Mouse (Mus musculus): ENCODE measurements around the gene Mlec. TPM values are rescaled to one million over a fixed set of nuclear protein-coding genes. Genes with fewer than 3 reads are reported as not detected.

Gene Mlec
- total and polyA plus RNA-seq, 2 experiments from 2014 or later, result 20.6 to 80.9 TPM

DNA sequence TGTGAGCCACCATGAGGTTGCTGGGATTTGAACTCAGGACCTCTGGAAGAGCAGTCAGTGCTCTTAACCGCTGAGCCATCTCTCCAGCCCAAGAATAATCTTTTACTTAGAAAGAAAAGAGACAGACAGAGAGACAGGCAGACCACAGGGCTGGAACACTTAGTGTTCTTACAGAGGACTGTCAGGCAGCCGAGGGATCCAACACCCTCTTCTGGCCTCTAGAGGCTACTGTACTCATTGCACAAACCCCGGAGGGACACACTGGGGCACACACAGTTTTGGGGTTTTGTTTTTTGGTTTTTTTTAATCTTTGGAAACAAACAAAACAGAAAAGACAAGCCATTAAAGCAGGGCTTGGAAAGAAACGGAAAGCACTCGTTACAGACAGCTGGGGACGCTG, 28.7 kb downstream of the Mlec start:
- DNase-seq (ENCODE audit: low spot score), result no peak
- Histone ChIP-seq H3K9me3 (ENCODE audit: low read length) (no peaks in the 10 kb centered on the region), H3K4me1 (ENCODE audit: insufficient read depth, low read length) (peaks cover 7% of the 10 kb centered on the region; the same call in 1 of the 2 replicates), H3K27ac (no peak overlapping the region), H3K4me3 (ENCODE audit: low read length) (no peak overlapping the region), H3K9ac (replicated peaks; ENCODE audit: low read length) (no peak overlapping the region), H3K4me2 (ENCODE audit: low read depth, low read length) (no peak overlapping the region), H3K36me3 (ENCODE audit: insufficient read depth, low read length) (peaks cover 43% of the 10 kb centered on the region), H3K27me3 (ENCODE audit: insufficient read depth, low read length) (no peaks in the 10 kb centered on the region)
- peak; percentile 25; the same call in 1 of the 2 replicates for TF ChIP-seq CTCF (IDR thresholded peaks at IDR 0.05; ENCODE audit: low read depth)
- ATAC-seq, result no peak
- WGBS, result 81% methylated on average over 6 of the region's 6 CpGs

GRCm38 (mm10) chr5:115127421-115128179, 30.4 kb downstream of the Mlec start:
- TF ChIP-seq CTCF (IDR thresholded peaks at IDR 0.05; ENCODE audit: low read depth), result no peak
- Histone ChIP-seq H3K27me3 (ENCODE audit: insufficient read depth, low read length) (no peaks in the 10 kb centered on the region), H3K9ac (replicated peaks; ENCODE audit: low read length) (no peak overlapping the region), H3K9me3 (ENCODE audit: low read length) (no peaks in the 10 kb centered on the region), H3K36me3 (ENCODE audit: insufficient read depth, low read length) (peaks cover 48% of the 10 kb centered on the region), H3K4me2 (ENCODE audit: low read depth, low read length) (no peak overlapping the region), H3K4me3 (ENCODE audit: low read length) (no peak overlapping the region), H3K4me1 (ENCODE audit: insufficient read depth, low read length) (0 out of 2 replicates have a peak, but pooled peaks cover 3% of the 10 kb centered on the region), H3K27ac (no peak overlapping the region)
- ATAC-seq, result no peak
- 88% methylated on average over 22 of the region's 22 CpGs for WGBS
- no peak for DNase-seq (ENCODE audit: low spot score)

DNA sequence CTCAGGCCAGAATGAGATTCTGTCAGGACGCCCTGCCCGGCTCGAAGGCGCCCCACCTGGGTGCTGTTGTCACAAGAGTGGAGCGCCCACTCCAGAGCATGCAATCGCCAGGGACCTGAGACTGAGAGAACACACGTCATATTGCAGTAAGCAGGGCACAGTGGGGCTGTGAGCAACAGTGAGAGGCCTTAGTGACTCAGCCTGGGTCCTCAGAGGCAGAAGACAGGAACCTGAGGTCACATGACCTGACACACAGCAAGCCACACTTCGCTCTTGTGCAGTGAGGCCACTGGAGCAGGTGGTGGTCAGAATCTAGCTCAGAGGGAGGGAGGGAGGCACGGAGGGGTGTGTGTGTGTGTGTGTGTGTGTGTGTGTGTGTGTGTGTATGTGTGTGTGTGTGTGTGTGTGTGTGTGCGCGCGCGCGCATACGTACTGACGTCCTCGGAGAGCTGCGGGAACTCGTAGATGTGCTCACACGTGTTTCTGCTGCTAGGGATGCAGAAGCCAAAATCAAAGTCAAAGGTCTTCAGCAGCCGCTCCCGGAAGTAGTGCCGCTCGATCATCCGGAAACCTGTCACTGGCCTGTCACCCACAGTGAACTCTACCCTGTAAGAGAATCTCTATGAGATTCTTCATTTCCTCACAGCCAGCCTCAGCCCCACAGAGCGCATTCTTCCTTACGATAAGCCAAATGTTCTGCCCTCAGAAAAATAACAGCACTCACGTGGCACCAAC, 31.2 kb downstream of the Mlec start:
- H3K27ac ChIP-seq, result no peak overlapping the region
- H3K27me3 ChIP-seq (ENCODE audit: insufficient read depth, low read length), result no peaks in the 10 kb centered on the region
- H3K36me3 ChIP-seq (ENCODE audit: insufficient read depth, low read length), result peaks cover 48% of the 10 kb centered on the region
- no peaks in the 10 kb centered on the region for H3K9me3 ChIP-seq (ENCODE audit: low read length)
- DNase-seq (ENCODE audit: low spot score), result no peak
- ATAC-seq, result no peak
- H3K9ac ChIP-seq (replicated peaks; ENCODE audit: low read length), result no peak overlapping the region
- no peak overlapping the region for H3K4me3 ChIP-seq (ENCODE audit: low read length)
- H3K4me2 ChIP-seq (ENCODE audit: low read depth, low read length), result no peak overlapping the region
- H3K4me1 ChIP-seq (ENCODE audit: insufficient read depth, low read length), result 0 out of 2 replicates have a peak, but pooled peaks cover 3% of the 10 kb centered on the region
- TF ChIP-seq CTCF (IDR thresholded peaks at IDR 0.05; ENCODE audit: low read depth), result no peak
- 84% methylated on average over 28 of the region's 28 CpGs for WGBS

- Histone ChIP-seq H3K9me3 (ENCODE audit: low read length) (no peaks in the 10 kb centered on the region), H3K4me2 (ENCODE audit: low read depth, low read length) (peak overlapping the region; percentile 18; the same call in 1 of the 2 replicates), H3K36me3 (ENCODE audit: insufficient read depth, low read length) (peaks cover 43% of the 10 kb centered on the region), H3K4me3 (ENCODE audit: low read length) (no peak overlapping the region), H3K9ac (replicated peaks; ENCODE audit: low read length) (no peak overlapping the region), H3K4me1 (ENCODE audit: insufficient read depth, low read length) (0 out of 2 replicates have a peak, but pooled peaks cover 3% of the 10 kb centered on the region), H3K27ac (peak overlapping the region; percentile 67; the same call in 1 of the 2 replicates), H3K27me3 (ENCODE audit: insufficient read depth, low read length) (no peaks in the 10 kb centered on the region)
- TF ChIP-seq CTCF (IDR thresholded peaks at IDR 0.05; ENCODE audit: low read depth), result peak; percentile 96
- DNase-seq (ENCODE audit: low spot score) (peak; percentile 90), ATAC-seq (peak; percentile 80)
- WGBS, result 8% methylated on average over 24 of the region's 24 CpGs
Observed at GRCm38 (mm10) chr5:115125211-115125871, 32.6 kb downstream of the Mlec start.

DNA sequence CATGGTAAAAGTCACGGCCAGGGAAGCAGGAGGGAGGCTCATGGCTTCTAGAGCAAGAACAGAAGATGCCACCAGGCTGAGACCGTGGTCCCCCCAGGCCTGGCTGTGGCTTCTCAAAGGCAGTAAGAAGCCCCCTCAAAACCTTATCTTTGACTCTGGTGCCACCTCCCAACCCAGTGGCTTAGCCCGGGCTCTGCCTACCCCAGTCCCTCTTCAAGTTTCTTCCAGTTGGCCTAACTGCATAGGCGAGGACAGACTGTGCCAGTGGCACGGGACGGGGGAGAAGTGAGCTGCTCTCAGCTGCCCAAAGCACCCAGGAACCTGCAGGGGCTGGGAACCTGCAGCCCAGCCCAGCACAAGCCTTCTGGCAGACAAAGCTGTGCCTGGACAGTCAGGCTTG, 33.3 kb downstream of the Mlec start:
- Histone ChIP-seq H3K4me1 (ENCODE audit: insufficient read depth, low read length) (0 out of 2 replicates have a peak, but pooled peaks cover 3% of the 10 kb centered on the region), H3K36me3 (ENCODE audit: insufficient read depth, low read length) (peaks cover 37% of the 10 kb centered on the region), H3K27ac (peak overlapping the region; percentile 67; the same call in 1 of the 2 replicates), H3K27me3 (ENCODE audit: insufficient read depth, low read length) (no peaks in the 10 kb centered on the region), H3K4me3 (ENCODE audit: low read length) (no peak overlapping the region), H3K9ac (replicated peaks; ENCODE audit: low read length) (no peak overlapping the region), H3K9me3 (ENCODE audit: low read length) (no peaks in the 10 kb centered on the region), H3K4me2 (ENCODE audit: low read depth, low read length) (no peak overlapping the region)
- ATAC-seq (0 out of 2 replicates have a peak, but pooled peaks have one; percentile 16), DNase-seq (ENCODE audit: low spot score) (no peak)
- 93% methylated on average over 6 of the region's 6 CpGs for WGBS
- TF ChIP-seq CTCF (IDR thresholded peaks at IDR 0.05; ENCODE audit: low read depth), result no peak

GRCm38 (mm10) chr5:115120978-115121377, 37.0 kb downstream of the Mlec start:
- TF ChIP-seq CTCF (IDR thresholded peaks at IDR 0.05; ENCODE audit: low read depth), result no peak
- Histone ChIP-seq H3K4me1 (ENCODE audit: insufficient read depth, low read length) (0 out of 2 replicates have a peak, but pooled peaks cover 3% of the 10 kb centered on the region), H3K27ac (no peak overlapping the region), H3K9me3 (ENCODE audit: low read length) (no peaks in the 10 kb centered on the region), H3K4me3 (ENCODE audit: low read length) (no peak overlapping the region), H3K36me3 (ENCODE audit: insufficient read depth, low read length) (peaks cover 10% of the 10 kb centered on the region; the same call in 1 of the 2 replicates), H3K9ac (replicated peaks; ENCODE audit: low read length) (no peak overlapping the region), H3K4me2 (ENCODE audit: low read depth, low read length) (no peak overlapping the region), H3K27me3 (ENCODE audit: insufficient read depth, low read length) (no peaks in the 10 kb centered on the region)
- ATAC-seq, result no peak
- peak; percentile 47 for DNase-seq (ENCODE audit: low spot score)
- WGBS, result 68% methylated on average over 5 of the region's 5 CpGs

All from hindbrain, postnatal 0 days (tissue).